Mouse (Mus musculus) adrenal gland, adult 18-20 months (tissue): Measurements from ENCODE around the gene Ccdc106. TPM values are rescaled to one million over a fixed set of nuclear protein-coding genes. Genes with fewer than 3 reads are reported as not detected.
"Not testable (repeated sequence)": the region's sequence is repeated elsewhere in the genome, so short reads cannot be mapped to it uniquely, and the experiment has no call there.

Experiments
- DNase-seq, 2 experiments: peaks; one replicate each; pipeline ENCODE4 v3.0.0; 2021 to 2022; ENCODE audit warnings: low spot score in 2 of 2
- total RNA-seq, 2 experiments: library from RNA; stranded (reverse); gene quantifications; 1 replicate in 1 of 2; 2 replicates in 1 of 2; pipeline ENCODE4 v1.2.3; 2021

Gene Ccdc106
- total RNA-seq, 2 experiments from 2014 or later, result 1.5 to 2.6 TPM

DNA sequence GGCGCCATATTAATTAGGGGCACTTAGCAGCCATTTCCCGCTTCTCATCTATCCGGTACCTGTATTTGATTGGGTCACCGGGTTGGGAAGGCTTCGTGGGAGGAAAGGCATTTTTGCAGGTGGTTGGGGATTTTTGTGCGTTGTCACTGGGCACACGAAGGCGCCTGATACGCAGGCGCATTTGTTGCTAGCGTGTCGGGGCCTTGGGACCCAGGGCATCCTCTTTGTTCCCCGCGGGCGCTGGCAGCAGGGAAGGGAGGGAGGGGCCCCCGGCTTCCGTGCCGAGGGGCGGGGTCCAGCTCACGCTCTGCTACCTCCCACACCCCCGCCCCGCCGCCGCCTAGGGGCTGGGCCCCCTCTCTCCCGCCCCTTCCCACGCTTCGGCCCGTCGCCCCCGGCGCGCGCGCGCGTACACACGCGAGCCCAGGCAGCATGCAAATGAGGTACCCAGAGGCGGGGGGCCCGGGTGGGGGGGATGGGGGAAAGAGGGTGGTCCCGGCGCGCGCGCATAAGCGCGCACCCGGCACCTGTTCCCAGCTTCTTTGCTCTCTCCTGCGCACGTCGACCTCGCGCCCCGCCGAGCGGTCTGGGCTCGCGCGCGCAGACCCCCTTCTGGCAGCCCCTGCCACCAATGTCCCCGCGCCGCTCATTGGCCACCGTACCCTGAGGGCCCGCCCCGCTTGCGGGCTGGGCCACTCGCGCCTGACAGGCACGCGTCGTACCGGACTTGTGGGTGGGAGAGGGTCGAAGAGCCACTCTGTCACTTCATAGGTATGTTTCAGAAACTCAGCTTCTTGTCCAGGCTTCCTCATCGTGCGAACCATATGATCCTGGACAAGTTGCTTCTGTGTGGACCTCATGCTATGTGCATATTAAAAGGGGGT is 5.0 kb upstream of the Ccdc106 start, which contains the start of gene Gm44973:
Gene Gm44973 (plus strand): TSS at position 379 of the 884 bp plus-strand sequence.
- DNase-seq, result peak; percentile 89 to 91

DNA sequence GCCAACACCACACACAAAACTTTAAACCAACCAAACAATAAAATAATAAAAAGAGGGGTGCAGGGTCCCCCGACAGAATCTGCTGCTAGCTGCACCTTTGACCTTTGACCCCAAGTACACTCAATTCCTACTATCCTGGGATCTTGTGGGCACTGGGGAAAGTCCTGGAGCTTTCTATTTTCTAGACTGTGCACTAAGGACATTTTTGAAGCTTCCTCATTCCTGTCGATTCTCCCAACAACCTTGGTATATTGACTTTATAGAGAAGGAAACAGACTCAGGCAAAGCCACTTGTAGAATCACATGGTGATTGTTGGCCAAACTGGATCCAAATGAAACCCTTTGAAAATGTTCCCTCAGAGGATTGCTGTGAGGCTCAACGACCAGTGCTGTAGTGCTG is 4.3 kb upstream of the Ccdc106 start:
- no peak for DNase-seq

DNA sequence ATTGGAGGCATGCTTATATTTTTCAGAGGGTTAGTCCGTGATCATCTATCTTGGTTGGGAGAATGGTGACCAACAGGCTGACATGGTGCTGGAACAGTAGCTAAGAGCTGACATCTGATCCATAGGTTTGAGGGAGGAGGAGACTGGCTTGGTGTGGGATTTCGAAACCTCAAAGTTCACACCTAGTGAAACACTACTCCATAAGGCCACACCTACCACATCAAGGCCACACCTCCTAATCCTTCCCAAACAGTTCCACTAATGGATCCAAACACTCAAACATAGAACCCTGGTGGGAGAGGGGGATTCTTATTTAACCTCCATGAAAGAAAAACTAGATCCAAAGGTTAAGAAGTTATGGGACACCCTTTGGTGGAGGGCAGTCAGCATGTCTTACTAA is 3.4 kb upstream of the Ccdc106 start:
- DNase-seq, result no peak

- DNase-seq, result peak in 1 of 2 experiments; percentile 41
These were observed 3.0 kb upstream of the Ccdc106 start for GRCm38 (mm10) chr7:5017352-5017751.

- no peak for DNase-seq
These were observed 2.4 kb upstream of the Ccdc106 start for GRCm38 (mm10) chr7:5017931-5018330.

DNA sequence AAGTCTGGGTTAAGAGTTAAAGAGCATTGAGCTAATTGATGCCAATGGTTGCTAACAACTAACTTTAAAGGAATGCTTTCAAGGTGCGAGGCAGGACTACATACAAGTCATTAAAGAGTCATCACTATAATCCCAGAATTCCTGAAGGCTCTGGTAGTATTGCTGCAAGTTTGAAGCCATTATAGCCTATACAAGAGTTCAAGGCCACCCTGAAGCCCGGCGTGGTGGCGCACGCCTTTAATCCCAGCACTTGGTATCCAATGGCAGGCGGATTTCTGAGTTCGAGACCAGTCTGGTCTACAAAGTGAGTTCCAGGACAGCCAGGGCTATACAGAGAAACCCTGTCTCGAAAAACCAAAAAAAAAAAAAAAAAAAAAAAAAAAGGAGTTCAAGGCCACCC is 777 bp upstream of the Ccdc106 start:
- not testable (repeated sequence) for DNase-seq

DNA sequence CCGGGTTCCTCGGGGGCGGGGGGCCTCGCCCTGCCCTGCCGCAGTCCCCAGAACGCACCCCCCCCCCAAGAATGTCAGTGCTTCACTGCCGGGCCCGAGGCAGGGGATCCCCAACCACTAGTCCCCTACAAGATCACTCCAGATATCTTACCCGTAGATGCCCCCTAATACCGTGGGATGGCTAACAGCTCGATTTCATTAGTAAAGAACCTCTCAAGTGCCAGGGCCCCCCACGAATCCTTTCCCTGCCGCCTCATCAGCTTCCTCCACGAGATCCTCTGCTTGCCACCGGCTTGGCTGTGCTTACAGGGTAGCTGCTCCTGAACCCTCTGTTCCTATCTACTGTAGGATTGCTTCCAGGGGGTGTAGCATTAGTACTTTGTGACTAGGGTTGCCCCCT is 332 bp downstream of the Ccdc106 start:
- DNase-seq, result no peak

DNA sequence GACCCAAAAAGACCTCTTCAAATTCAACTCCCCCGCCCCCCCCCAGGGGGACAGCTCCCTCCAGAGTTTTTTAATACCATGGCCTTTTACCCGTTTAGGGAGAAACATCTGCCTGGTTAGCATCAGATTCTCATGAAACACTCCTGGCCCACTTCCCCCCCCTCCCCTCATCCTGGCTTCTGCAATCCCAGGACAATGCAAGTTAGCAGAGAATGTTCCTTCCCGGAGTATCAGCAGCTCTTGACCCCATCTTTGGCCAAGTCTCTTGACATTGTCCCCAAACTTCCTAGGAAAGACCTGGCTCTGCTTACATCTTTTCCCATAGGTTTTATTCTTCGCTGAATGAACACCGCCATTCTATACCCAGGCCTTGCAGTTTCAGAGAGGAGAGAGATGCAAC is 844 bp downstream of the Ccdc106 start:
- no peak for DNase-seq

GRCm38 (mm10) chr7:5029543-5029942 is 9.2 kb downstream of the Ccdc106 start:
- DNase-seq, result no peak

GRCm38 (mm10) chr7:5029946-5030345 is 9.6 kb downstream of the Ccdc106 start:
- DNase-seq, result no peak

DNA sequence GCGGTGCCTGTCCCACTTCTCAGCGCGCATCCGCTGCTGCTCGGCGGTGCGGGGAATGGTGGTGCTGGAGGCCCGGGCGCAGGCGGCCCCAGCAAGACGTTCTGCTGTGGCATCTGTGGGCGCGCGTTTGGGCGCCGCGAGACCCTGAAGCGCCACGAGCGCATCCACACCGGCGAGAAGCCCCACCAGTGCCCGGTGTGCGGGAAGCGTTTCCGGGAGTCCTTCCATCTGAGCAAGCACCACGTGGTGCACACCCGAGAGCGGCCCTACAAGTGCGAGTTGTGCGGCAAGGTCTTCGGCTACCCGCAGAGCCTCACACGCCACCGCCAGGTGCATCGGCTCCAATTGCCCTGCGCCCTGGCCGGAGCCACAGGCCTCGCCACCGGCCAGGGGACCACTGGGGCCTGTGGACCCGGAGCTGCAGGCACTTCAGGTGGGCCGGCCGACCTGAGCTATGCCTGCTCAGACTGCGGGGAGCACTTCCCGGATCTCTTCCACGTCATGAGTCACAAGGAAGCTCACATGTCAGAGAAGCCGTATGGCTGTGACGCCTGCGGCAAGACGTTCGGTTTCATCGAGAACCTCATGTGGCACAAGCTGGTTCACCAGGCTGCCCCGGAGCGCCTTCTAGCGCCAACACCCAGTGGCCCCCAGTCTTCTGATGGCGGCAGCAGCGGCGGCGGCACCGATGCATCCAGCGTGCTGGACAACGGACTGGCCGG is 10.4 kb downstream of the Ccdc106 start:
- DNase-seq, result no peak

- no peak for DNase-seq
These were observed 11.1 kb downstream of the Ccdc106 start for GRCm38 (mm10) chr7:5031496-5031895.

DNA sequence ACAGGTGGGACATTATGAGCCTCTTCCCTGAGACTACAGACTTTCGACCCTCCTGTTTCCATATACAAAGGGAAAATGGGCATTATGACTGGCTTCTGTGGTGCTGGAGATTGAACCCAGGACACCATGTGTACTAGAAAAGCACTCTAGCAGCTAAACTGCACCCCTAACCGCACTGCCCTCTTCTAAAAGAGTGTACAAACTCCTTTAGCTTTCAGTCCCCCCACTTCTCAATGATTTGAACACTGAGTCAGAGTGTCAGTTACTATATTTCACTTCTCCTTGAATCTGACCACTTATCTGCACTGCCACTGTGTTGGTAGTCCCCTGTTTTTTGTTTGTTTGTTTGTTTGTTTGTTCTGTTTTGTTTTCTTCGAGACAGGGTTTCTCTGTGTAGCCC is 13.5 kb downstream of the Ccdc106 start, which contains the start of gene 4632433K11Rik:
Gene 4632433K11Rik (plus strand): TSS at position 301 of the 400 bp plus-strand sequence.
- DNase-seq, result no peak

GRCm38 (mm10) chr7:5035628-5036027 is 15.3 kb downstream of the Ccdc106 start:
- DNase-seq, result no peak

GRCm38 (mm10) chr7:5036136-5036535 is 15.8 kb downstream of the Ccdc106 start:
- no peak for DNase-seq

- DNase-seq, result no peak
These were observed 16.7 kb downstream of the Ccdc106 start for GRCm38 (mm10) chr7:5037026-5037425.

DNA sequence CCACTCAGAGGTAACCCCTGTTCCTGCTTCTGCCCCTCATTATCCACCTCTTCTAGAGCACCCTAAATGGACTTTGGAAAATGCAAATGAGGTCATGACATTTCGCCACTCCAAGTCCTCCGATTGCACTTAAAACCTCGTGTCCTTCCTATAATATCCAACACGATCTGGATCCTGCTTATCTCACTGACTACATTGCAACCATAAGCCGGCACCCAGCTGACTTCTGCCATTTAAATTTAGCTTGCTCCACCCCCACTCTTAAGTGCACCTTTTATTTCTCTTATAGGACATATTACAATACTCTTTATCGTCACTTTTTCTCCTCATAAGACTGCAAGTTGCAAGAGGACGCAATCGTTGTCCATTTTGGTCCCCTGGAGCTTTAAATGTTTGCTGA is 17.1 kb downstream of the Ccdc106 start:
- DNase-seq, result no peak

DNA sequence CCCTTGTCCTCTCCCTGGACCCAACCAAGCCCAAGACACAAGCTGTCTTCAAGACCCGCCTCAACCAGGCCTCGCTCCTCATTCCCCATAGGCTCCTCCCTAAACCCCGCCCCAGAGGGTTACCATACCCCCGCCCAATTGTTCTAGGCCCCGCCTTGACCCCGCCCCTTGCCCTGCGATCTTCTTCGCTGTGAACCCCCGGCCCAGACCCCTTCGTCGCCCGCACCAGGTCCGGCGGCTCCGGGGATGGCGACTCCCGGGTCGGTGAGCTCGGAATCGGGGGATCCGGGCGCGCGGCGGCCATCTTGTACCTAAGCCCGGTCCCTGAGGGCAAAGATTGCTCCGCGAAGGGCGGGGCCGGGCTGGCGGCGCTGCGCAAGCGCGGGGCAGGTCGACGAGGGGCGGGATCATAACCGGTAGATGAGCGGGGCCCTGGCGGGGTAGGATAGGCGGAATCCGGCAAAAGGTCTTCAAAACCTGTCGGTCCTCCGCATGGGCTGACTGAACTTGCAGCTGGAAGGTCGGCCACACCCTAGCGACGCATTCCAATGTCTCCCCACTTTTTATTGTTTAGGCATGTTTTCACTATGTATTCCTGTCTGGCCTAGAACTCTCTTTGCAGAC is 17.9 kb downstream of the Ccdc106 start, which contains the start of gene Zfp784:
Gene Zfp784 (minus strand): TSS at position 338 of the 624 bp plus-strand sequence.
- peak; percentile 91 to 92 for DNase-seq

DNA sequence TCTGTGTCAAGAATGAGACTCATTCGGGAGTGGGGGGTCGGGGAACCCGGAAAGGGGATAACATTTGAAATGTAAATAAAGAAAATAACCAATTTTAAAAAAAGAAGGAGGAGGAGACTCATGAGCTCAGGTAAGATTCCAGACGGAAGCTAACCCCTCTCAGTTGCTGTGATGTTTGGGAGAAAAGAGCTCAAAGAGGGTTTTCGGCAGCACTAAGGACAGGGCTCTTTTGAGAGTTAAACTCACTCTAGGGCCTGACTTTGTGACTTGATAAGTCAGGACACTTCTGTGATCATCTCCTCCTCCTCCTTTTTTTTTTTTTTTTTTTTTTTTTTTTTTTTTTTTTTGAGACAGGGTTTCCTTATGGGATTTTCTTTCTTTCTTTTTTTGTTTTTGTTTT is 18.6 kb downstream of the Ccdc106 start:
- DNase-seq, result no peak

DNA sequence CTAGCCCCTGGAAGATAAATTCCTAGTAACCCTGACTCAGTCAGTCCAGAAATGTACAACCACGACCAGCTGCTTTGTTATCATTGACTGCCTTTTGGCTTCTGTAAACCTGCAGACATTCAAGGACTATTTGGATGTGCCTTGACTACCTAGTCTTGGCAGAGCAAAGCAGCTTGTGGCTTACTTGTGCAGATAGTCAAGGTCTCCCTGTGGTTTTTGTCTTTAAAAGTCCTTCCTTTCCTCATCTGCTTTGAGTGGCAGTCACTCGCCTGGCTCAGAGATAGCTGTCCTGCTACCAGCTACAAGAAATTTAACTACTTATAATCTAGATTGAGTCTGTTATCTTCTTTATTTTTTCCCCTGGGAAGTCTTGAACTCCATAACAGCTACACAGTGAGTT is 24.6 kb downstream of the Ccdc106 start:
- DNase-seq, result no peak

- DNase-seq, result no peak
These were observed 25.8 kb downstream of the Ccdc106 start for GRCm38 (mm10) chr7:5046112-5046511.

DNA sequence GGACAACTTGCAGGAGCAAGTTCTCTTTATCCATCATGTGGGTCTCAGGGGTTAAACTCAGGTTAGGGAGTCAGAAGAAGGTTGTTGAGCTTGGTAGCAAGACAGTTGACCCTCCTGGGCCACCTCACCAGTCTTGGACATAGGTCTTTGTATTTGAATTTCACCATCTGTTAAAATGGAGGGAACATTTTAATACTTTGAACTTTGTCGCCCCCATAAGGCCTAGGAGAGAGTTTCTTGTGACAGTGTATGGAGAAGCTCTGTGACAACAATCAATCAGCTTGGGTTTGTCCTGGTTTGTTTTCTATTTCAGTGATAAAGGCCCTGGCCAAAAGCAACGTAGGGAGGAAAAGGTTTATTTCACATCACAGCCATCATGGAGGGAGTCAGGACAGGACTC is 27.0 kb downstream of the Ccdc106 start:
- DNase-seq, result no peak
